Mouse (Mus musculus): ENCODE measurements around the gene Aph1b.
A peak's percentile ranks its signal among the peaks of the same experiment; 100 is the strongest.
"Not testable (repeated sequence)": the region's sequence is repeated elsewhere in the genome, so short reads cannot be mapped to it uniquely, and the experiment has no call there.

Gene Aph1b

GRCm38 (mm10) chr9:66795464-66796324 lies at the start of gene Aph1b:
Gene Aph1b (minus strand): TSS chr9:66795490.
- DNase-seq (ENCODE audit: extremely low read depth, insufficient read length, low spot score) = peak; percentile 100

GRCm38 (mm10) chr9:66835097-66835480 lies 39.8 kb upstream of the Aph1b start:
- DNase-seq (ENCODE audit: extremely low read depth, insufficient read length, low spot score) = peak; percentile 18

- DNase-seq (ENCODE audit: extremely low read depth, insufficient read length, low spot score) = peak; percentile 13
These were observed 39.2 kb upstream of the Aph1b start, which contains the start of gene Aph1c for GRCm38 (mm10) chr9:66834318-66835096. Gene Aph1c (minus strand): TSS chr9:66834726.

GRCm38 (mm10) chr9:66833851-66834250 lies 38.6 kb upstream of the Aph1b start:
- no peak for DNase-seq (ENCODE audit: extremely low read depth, insufficient read length, low spot score)

- no peak for DNase-seq (ENCODE audit: extremely low read depth, insufficient read length, low spot score)
These were observed 37.1 kb upstream of the Aph1b start for GRCm38 (mm10) chr9:66832366-66832908.

- peak; percentile 30 for DNase-seq (ENCODE audit: extremely low read depth, insufficient read length, low spot score)
These were observed 30.7 kb upstream of the Aph1b start for GRCm38 (mm10) chr9:66825990-66826389.

GRCm38 (mm10) chr9:66822255-66822654 lies 27.0 kb upstream of the Aph1b start:
- DNase-seq (ENCODE audit: extremely low read depth, insufficient read length, low spot score) = not testable (repeated sequence)

GRCm38 (mm10) chr9:66820996-66821395 lies 25.7 kb upstream of the Aph1b start:
- no peak for DNase-seq (ENCODE audit: extremely low read depth, insufficient read length, low spot score)

- no peak for DNase-seq (ENCODE audit: extremely low read depth, insufficient read length, low spot score)
These were observed 18.1 kb upstream of the Aph1b start for GRCm38 (mm10) chr9:66813392-66813791.

- not testable (repeated sequence) for DNase-seq (ENCODE audit: extremely low read depth, insufficient read length, low spot score)
These were observed 10.7 kb upstream of the Aph1b start for GRCm38 (mm10) chr9:66805951-66806350.

GRCm38 (mm10) chr9:66801947-66802346 lies 6.7 kb upstream of the Aph1b start:
- DNase-seq (ENCODE audit: extremely low read depth, insufficient read length, low spot score) = no peak

GRCm38 (mm10) chr9:66796739-66797138 lies 1.4 kb upstream of the Aph1b start, which contains the start of gene Gm10647:
Gene Gm10647 (plus strand): TSS chr9:66797039.
- DNase-seq (ENCODE audit: extremely low read depth, insufficient read length, low spot score) = no peak

GRCm38 (mm10) chr9:66794629-66795463 lies 444 bp downstream of the Aph1b start:
- DNase-seq (ENCODE audit: extremely low read depth, insufficient read length, low spot score) = no peak

GRCm38 (mm10) chr9:66787821-66788220 lies 7.5 kb downstream of the Aph1b start:
- no peak for DNase-seq (ENCODE audit: extremely low read depth, insufficient read length, low spot score)

GRCm38 (mm10) chr9:66784552-66784951 lies 10.7 kb downstream of the Aph1b start:
- not testable (repeated sequence) for DNase-seq (ENCODE audit: extremely low read depth, insufficient read length, low spot score)

- no peak for DNase-seq (ENCODE audit: extremely low read depth, insufficient read length, low spot score)
These were observed 24.6 kb downstream of the Aph1b start for GRCm38 (mm10) chr9:66770701-66771100.

GRCm38 (mm10) chr9:66769275-66769674 lies 26.0 kb downstream of the Aph1b start:
- DNase-seq (ENCODE audit: extremely low read depth, insufficient read length, low spot score) = no peak

- DNase-seq (ENCODE audit: extremely low read depth, insufficient read length, low spot score) = no peak
These were observed 26.6 kb downstream of the Aph1b start for GRCm38 (mm10) chr9:66768721-66769120.

- DNase-seq (ENCODE audit: extremely low read depth, insufficient read length, low spot score) = no peak
These were observed 34.3 kb downstream of the Aph1b start for GRCm38 (mm10) chr9:66760991-66761390.

GRCm38 (mm10) chr9:66752849-66753248 lies 42.4 kb downstream of the Aph1b start:
- no peak for DNase-seq (ENCODE audit: extremely low read depth, insufficient read length, low spot score)

All from 3134 (cell line).